Mouse (Mus musculus) midbrain, embryonic 12.5 days (tissue): ENCODE measurements around the gene Tmc7. TPM values are rescaled to one million over a fixed set of nuclear protein-coding genes. Genes with fewer than 3 reads are reported as not detected.
A peak's percentile ranks its signal among the peaks of the same experiment; 100 is the strongest.

Source experiments
- ATAC-seq: fragments of 200-750 bp; cut with Nextera tagmentation; 2 replicates; pipeline ENCODE4 v1.8.0; 2017; ENCODE audit warnings: low read depth, moderate TSS enrichment, moderate library complexity; ENCODE audit not compliant: low FRiP score
- H3K27ac ChIP-seq: fragments of 300-500 bp; sonication (generic); replicated peaks from 2 replicates; pipeline ENCODE4 v1.5.1; 2016; ENCODE audit warnings: mild to moderate bottlenecking
- H3K27me3 ChIP-seq: fragments of 300-500 bp; sonication (generic); 2 replicates; pipeline ENCODE4 v1.6.1; 2016; ENCODE audit warnings: mild to moderate bottlenecking
- H3K36me3 ChIP-seq: fragments of 300-500 bp; sonication (generic); 2 replicates; pipeline ENCODE4 v1.6.1; 2016
- H3K4me1 ChIP-seq: fragments of 300-500 bp; sonication (generic); 2 replicates; pipeline ENCODE4 v1.6.1; 2016
- H3K4me2 ChIP-seq: fragments of 300-500 bp; sonication (generic); replicated peaks from 2 replicates; pipeline ENCODE4 v1.6.1; 2016; ENCODE audit warnings: mild to moderate bottlenecking, moderate library complexity
- H3K4me3 ChIP-seq: fragments of 300-500 bp; sonication (generic); 2 replicates; pipeline ENCODE4 v1.5.1; 2016; ENCODE audit warnings: mild to moderate bottlenecking
- H3K9ac ChIP-seq: fragments of 300-500 bp; sonication (generic); replicated peaks from 2 replicates; pipeline ENCODE4 v1.6.1; 2016; ENCODE audit warnings: mild to moderate bottlenecking, moderate library complexity
- H3K9me3 ChIP-seq: fragments of 300-500 bp; sonication (generic); 2 replicates; pipeline ENCODE4 v1.6.1; 2016; ENCODE audit warnings: mild to moderate bottlenecking
- WGBS: fragments of 180-500 bp; shearing (Covaris S2); methylation state at CpG from one replicate; pipeline ENCODE4 v1.1.7; 2016; 5-methylcytosine and 5-hydroxymethylcytosine counted together
- polyA plus RNA-seq: library from polyadenylated mRNA; unstranded; fragments of >200 nt; fragmentation: Nextera tagmentation; extraction: Ambion mirVana; gene quantifications from 2 replicates; pipeline ENCODE4 v1.2.1, GENCODE M21; 2016

Gene Tmc7
- polyA plus RNA-seq, 1 experiment from 2014 or later: 10.4 TPM

- 15% methylated on average over 7 of the region's 7 CpGs for WGBS
- peaks cover 4% of the 10 kb centered on the region; the same call in 1 of the 2 replicates for H3K27me3 ChIP-seq
- H3K9ac ChIP-seq: peak overlapping the region; percentile 77
- peak overlapping the region; percentile 65 for H3K4me3 ChIP-seq
- no peak overlapping the region for H3K27ac ChIP-seq
- H3K9me3 ChIP-seq: 0 out of 2 replicates have a peak, but pooled peaks cover 6% of the 10 kb centered on the region
- ATAC-seq: no peak
- peak overlapping the region; percentile 72 for H3K4me2 ChIP-seq
- peaks cover 18% of the 10 kb centered on the region for H3K4me1 ChIP-seq
- H3K36me3 ChIP-seq: peaks cover 16% of the 10 kb centered on the region
These were observed 715 bp downstream of the Tmc7 start for GRCm38 (mm10) chr7:118583821-118584220.

GRCm38 (mm10) chr7:118579938-118580337 lies 4.6 kb downstream of the Tmc7 start:
- H3K27ac ChIP-seq: no peak overlapping the region
- no peak overlapping the region for H3K4me3 ChIP-seq
- H3K36me3 ChIP-seq: peaks cover 16% of the 10 kb centered on the region
- WGBS: 73% methylated on average over 2 of the region's 2 CpGs
- no peak overlapping the region for H3K9ac ChIP-seq
- H3K4me2 ChIP-seq: no peak overlapping the region
- H3K27me3 ChIP-seq: peaks cover 4% of the 10 kb centered on the region; the same call in 1 of the 2 replicates
- ATAC-seq: no peak
- H3K4me1 ChIP-seq: peaks cover 21% of the 10 kb centered on the region
- H3K9me3 ChIP-seq: 0 out of 2 replicates have a peak, but pooled peaks cover 3% of the 10 kb centered on the region

- no peaks in the 10 kb centered on the region for H3K27me3 ChIP-seq
- H3K36me3 ChIP-seq: peaks cover 16% of the 10 kb centered on the region
- no peak for ATAC-seq
- 0 out of 2 replicates have a peak, but pooled peaks cover 3% of the 10 kb centered on the region for H3K9me3 ChIP-seq
- H3K4me2 ChIP-seq: no peak overlapping the region
- H3K9ac ChIP-seq: no peak overlapping the region
- H3K27ac ChIP-seq: no peak overlapping the region
- 79% methylated on average over 3 of the region's 3 CpGs for WGBS
- H3K4me1 ChIP-seq: peaks cover 17% of the 10 kb centered on the region
- no peak overlapping the region for H3K4me3 ChIP-seq
These were observed 6.3 kb downstream of the Tmc7 start for GRCm38 (mm10) chr7:118578269-118578668.

GRCm38 (mm10) chr7:118572039-118572438 lies 12.5 kb downstream of the Tmc7 start:
- H3K36me3 ChIP-seq: no peaks in the 10 kb centered on the region

GRCm38 (mm10) chr7:118571350-118571749 lies 13.2 kb downstream of the Tmc7 start:
- H3K27ac ChIP-seq: no peak overlapping the region
- ATAC-seq: no peak
- WGBS: 48% methylated on average over 5 of the region's 5 CpGs

More at GRCm38 (mm10) chr7:118572039-118572438, 12.5 kb downstream of the Tmc7 start:
- 63% methylated on average over 5 of the region's 5 CpGs for WGBS
- no peak overlapping the region for H3K4me2 ChIP-seq
- H3K9ac ChIP-seq: no peak overlapping the region
- ATAC-seq: no peak
- H3K27me3 ChIP-seq: no peaks in the 10 kb centered on the region
- H3K9me3 ChIP-seq: no peaks in the 10 kb centered on the region
- H3K4me1 ChIP-seq: peaks cover 16% of the 10 kb centered on the region
- no peak overlapping the region for H3K4me3 ChIP-seq
- no peak overlapping the region for H3K27ac ChIP-seq

GRCm38 (mm10) chr7:118569121-118569543 lies 15.4 kb downstream of the Tmc7 start:
- Histone ChIP-seq H3K9ac (no peak overlapping the region), H3K4me1 (peaks cover 10% of the 10 kb centered on the region), H3K27ac (peak overlapping the region; percentile 44), H3K9me3 (no peaks in the 10 kb centered on the region), H3K36me3 (peaks cover 3% of the 10 kb centered on the region), H3K4me2 (no peak overlapping the region), H3K4me3 (no peak overlapping the region), H3K27me3 (no peaks in the 10 kb centered on the region)
- ATAC-seq: peak; percentile 63; the same call in 1 of the 2 replicates
- 63% methylated on average over 6 of the region's 6 CpGs for WGBS

More at GRCm38 (mm10) chr7:118571350-118571749, 13.2 kb downstream of the Tmc7 start:
- Histone ChIP-seq H3K9me3 (no peaks in the 10 kb centered on the region), H3K9ac (no peak overlapping the region), H3K4me3 (no peak overlapping the region), H3K36me3 (no peaks in the 10 kb centered on the region), H3K4me2 (no peak overlapping the region), H3K4me1 (peaks cover 16% of the 10 kb centered on the region), H3K27me3 (no peaks in the 10 kb centered on the region)

DNA sequence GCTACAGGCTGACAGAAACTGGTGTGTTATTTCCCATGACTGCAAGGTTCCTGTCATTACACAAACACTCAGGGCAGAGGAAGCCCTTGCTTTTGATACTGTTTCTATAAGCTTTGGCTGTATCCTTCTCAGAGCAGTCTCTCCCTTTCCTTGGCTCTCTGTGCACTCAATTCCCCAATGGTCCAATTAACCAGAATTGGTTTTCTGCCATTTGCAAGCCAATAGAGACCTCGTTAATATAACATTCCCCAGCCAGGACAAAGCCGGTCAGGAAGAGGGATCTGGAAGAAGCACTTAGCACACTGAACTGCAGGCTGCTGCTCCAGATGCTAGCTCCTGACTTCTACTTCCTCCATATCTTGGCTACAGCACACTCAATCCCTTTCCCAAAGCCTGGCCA lies 30.2 kb downstream of the Tmc7 start:
- 90% methylated on average over 2 of the region's 2 CpGs for WGBS
- Histone ChIP-seq H3K4me3 (no peak overlapping the region), H3K36me3 (peaks cover 52% of the 10 kb centered on the region), H3K27ac (0 out of 2 replicates have a peak overlapping the region, but pooled peaks have one; percentile 16), H3K9ac (no peak overlapping the region), H3K4me2 (no peak overlapping the region), H3K9me3 (no peaks in the 10 kb centered on the region), H3K27me3 (no peaks in the 10 kb centered on the region), H3K4me1 (no peaks in the 10 kb centered on the region)
- no peak for ATAC-seq

- no peaks in the 10 kb centered on the region for H3K4me1 ChIP-seq
- no peak for ATAC-seq
- no peak overlapping the region for H3K27ac ChIP-seq
- H3K4me2 ChIP-seq: no peak overlapping the region
- H3K9ac ChIP-seq: no peak overlapping the region
- no peaks in the 10 kb centered on the region for H3K27me3 ChIP-seq
- 70% methylated on average over 4 of the region's 4 CpGs for WGBS
- H3K36me3 ChIP-seq: peaks cover 55% of the 10 kb centered on the region
- no peaks in the 10 kb centered on the region for H3K9me3 ChIP-seq
- H3K4me3 ChIP-seq: no peak overlapping the region
These were observed 30.7 kb downstream of the Tmc7 start for GRCm38 (mm10) chr7:118553881-118554280.

GRCm38 (mm10) chr7:118547451-118547850 lies 37.1 kb downstream of the Tmc7 start:
- WGBS: 75% methylated on average over 10 of the region's 10 CpGs
- Histone ChIP-seq H3K36me3 (peaks cover 65% of the 10 kb centered on the region), H3K27me3 (no peaks in the 10 kb centered on the region), H3K4me3 (no peak overlapping the region), H3K9ac (no peak overlapping the region), H3K4me2 (no peak overlapping the region), H3K27ac (no peak overlapping the region), H3K9me3 (no peaks in the 10 kb centered on the region), H3K4me1 (no peaks in the 10 kb centered on the region)
- no peak for ATAC-seq

DNA sequence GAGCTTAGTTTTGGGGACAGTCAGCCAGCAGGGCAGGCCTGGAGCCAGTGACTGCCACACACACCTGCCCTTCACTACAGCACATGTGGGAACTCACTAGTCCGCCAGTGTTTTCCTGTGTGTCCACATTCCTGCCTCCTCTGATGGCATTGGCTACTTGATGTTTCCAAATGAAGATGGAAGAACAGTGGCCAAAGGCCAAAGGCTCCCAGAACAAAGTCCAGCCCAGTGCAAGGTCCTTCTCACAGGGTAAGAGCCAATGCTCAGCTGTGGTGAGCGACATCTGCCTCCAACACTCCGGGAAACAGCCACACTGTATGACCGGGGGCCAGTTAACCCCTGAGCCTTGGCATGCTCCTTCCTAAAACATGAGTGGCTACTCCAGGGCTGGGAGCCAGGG lies 40.4 kb downstream of the Tmc7 start:
- ATAC-seq: no peak
- WGBS: 94% methylated on average over 4 of the region's 4 CpGs
- Histone ChIP-seq H3K27me3 (no peaks in the 10 kb centered on the region), H3K4me2 (no peak overlapping the region), H3K27ac (no peak overlapping the region), H3K4me1 (no peaks in the 10 kb centered on the region), H3K9me3 (no peaks in the 10 kb centered on the region), H3K9ac (no peak overlapping the region), H3K36me3 (peaks cover 43% of the 10 kb centered on the region), H3K4me3 (no peak overlapping the region)

GRCm38 (mm10) chr7:118535076-118535475 lies 49.5 kb downstream of the Tmc7 start:
- no peak overlapping the region for H3K4me2 ChIP-seq
- H3K9ac ChIP-seq: no peak overlapping the region
- H3K36me3 ChIP-seq: peaks cover 7% of the 10 kb centered on the region; the same call in 1 of the 2 replicates
- H3K4me3 ChIP-seq: no peak overlapping the region
- H3K27me3 ChIP-seq: no peaks in the 10 kb centered on the region
- no peaks in the 10 kb centered on the region for H3K9me3 ChIP-seq
- no peak overlapping the region for H3K27ac ChIP-seq
- 0 out of 2 replicates have a peak, but pooled peaks cover 3% of the 10 kb centered on the region for H3K4me1 ChIP-seq
- 91% methylated on average over 4 of the region's 4 CpGs for WGBS
- ATAC-seq: no peak

GRCm38 (mm10) chr7:118534326-118534725 lies 50.2 kb downstream of the Tmc7 start:
- whole genome bisulfite sequencing: 78% methylated on average over 3 of the region's 3 CpGs
- Histone ChIP-seq H3K27ac (no peak overlapping the region), H3K36me3 (peaks cover 9% of the 10 kb centered on the region; the same call in 1 of the 2 replicates), H3K27me3 (no peaks in the 10 kb centered on the region), H3K9ac (no peak overlapping the region), H3K4me3 (no peak overlapping the region), H3K4me2 (0 out of 2 replicates have a peak overlapping the region, but pooled peaks have one; percentile 63), H3K9me3 (no peaks in the 10 kb centered on the region), H3K4me1 (0 out of 2 replicates have a peak, but pooled peaks cover 3% of the 10 kb centered on the region)
- ATAC-seq: no peak
